Mouse (Mus musculus) heart, postnatal 0 days (tissue): Measurements from ENCODE around the gene 1110032A03Rik. TPM values are rescaled to one million over a fixed set of nuclear protein-coding genes. Genes with fewer than 3 reads are reported as not detected.
A peak's percentile ranks its signal among the peaks of the same experiment; 100 is the strongest.

Experiments used
- ATAC-seq: fragments of 200-750 bp; cut with Nextera tagmentation; 2 replicates; pipeline ENCODE4 v1.8.0; 2017; ENCODE audit warnings: low read depth, moderate number of reproducible peaks, moderate library complexity; ENCODE audit not compliant: insufficient read depth
- DNase-seq: peaks from one replicate; pipeline ENCODE4 v3.0.0-alpha.2; 2016; ENCODE audit warnings: low spot score
- H3K27ac ChIP-seq: fragments of 300-500 bp; sonication (generic); 2 replicates; pipeline ENCODE4 v1.5.1; 2014; ENCODE audit warnings: low read depth, mild to moderate bottlenecking
- H3K27me3 ChIP-seq: fragments of 300-500 bp; sonication (generic); 2 replicates; pipeline ENCODE4 v1.6.1; 2014; ENCODE audit warnings: low read length, mixed read lengths; ENCODE audit not compliant: control insufficient read depth, insufficient read depth
- H3K36me3 ChIP-seq: fragments of 300-500 bp; sonication (generic); replicated peaks from 2 replicates; pipeline ENCODE4 v1.6.1; 2014; ENCODE audit warnings: low read length, mixed read lengths; ENCODE audit not compliant: control insufficient read depth, insufficient read depth
- H3K4me1 ChIP-seq: fragments of 300-500 bp; sonication (generic); 2 replicates; pipeline ENCODE4 v1.6.1; 2014; ENCODE audit warnings: antibody characterized with exemption; ENCODE audit not compliant: control insufficient read depth, insufficient read depth
- H3K4me2 ChIP-seq: fragments of 300-500 bp; sonication (generic); 2 replicates; pipeline ENCODE4 v1.6.1; 2014; ENCODE audit warnings: low read depth, mild to moderate bottlenecking, low read length, moderate library complexity
- H3K4me3 ChIP-seq: fragments of 300-500 bp; sonication (generic); 2 replicates; pipeline ENCODE4 v1.5.1; 2014; ENCODE audit warnings: low read depth, low read length
- H3K9ac ChIP-seq: fragments of 300-500 bp; sonication (generic); replicated peaks from 2 replicates; pipeline ENCODE4 v1.6.1; 2014; ENCODE audit warnings: low read depth, low read length, mixed read lengths
- H3K9me3 ChIP-seq: fragments of 300-500 bp; sonication (generic); replicated peaks from 2 replicates; pipeline ENCODE4 v1.6.1; 2016; ENCODE audit warnings: low read length; ENCODE audit not compliant: control insufficient read depth
- CTCF ChIP-seq: IDR thresholded peaks from 2 replicates; pipeline ENCODE4 v1.5.1; 2016; ENCODE audit warnings: antibody characterized with exemption, control low read depth, low read depth
- EP300 ChIP-seq: IDR thresholded peaks from 2 replicates; pipeline ENCODE4 v1.6.1; 2016; ENCODE audit warnings: antibody characterized with exemption, low read depth
- WGBS: fragments of 180-500 bp; shearing (Covaris S2); extraction: QIAGEN DNeasy Blood & Tissue Kit; methylation state at CpG from one replicate; pipeline ENCODE4 v1.1.7; 2014; 5-methylcytosine and 5-hydroxymethylcytosine counted together
- polyA plus RNA-seq: library from polyadenylated mRNA; unstranded; fragments of >200 nt; fragmentation: Nextera tagmentation; extraction: Ambion mirVana; gene quantifications from 2 replicates; pipeline ENCODE4 v1.2.1, GENCODE M21; 2015
- total RNA-seq: library from RNA; depleted of rRNA; stranded (reverse); fragments of >200 nt; gene quantifications from 2 replicates; pipeline ENCODE4 v1.2.3, GENCODE M21; 2014; ENCODE audit warnings: low replicate concordance

The 1110032A03Rik gene
- total and polyA plus RNA-seq, 2 experiments from 2014 or later: 8.0 to 32.6 TPM

DNA sequence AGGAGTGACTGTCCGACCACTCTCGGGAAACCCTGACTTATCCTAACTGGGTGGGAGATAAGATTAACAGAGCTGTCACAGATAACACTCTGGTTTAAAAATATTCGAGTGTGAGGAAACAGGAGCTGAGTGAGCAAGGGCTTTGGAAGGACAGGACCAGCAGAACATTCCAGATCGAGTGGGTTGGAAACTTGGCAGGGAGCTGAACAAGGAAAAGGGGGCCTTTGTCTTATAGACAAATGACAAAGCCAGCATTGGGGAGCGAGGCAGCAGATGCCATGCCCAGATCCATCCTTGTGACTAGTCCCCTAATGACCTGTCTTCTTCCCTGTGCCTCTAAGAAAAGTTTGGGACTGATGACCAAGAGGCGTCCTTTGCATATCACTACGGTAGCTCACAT lies 21.4 kb downstream of the 1110032A03Rik start:
- H3K27ac ChIP-seq: peak overlapping the region; percentile 99
- 8% methylated on average over 7 of the region's 7 CpGs for WGBS
- peak overlapping the region; percentile 94 for H3K9ac ChIP-seq
- no peak for ATAC-seq
- peaks cover 14% of the 10 kb centered on the region for H3K36me3 ChIP-seq
- H3K27me3 ChIP-seq: no peaks in the 10 kb centered on the region
- H3K9me3 ChIP-seq: no peaks in the 10 kb centered on the region
- H3K4me1 ChIP-seq: peaks cover 7% of the 10 kb centered on the region; the same call in 1 of the 2 replicates
- no peak for TF ChIP-seq CTCF
- TF ChIP-seq EP300: peak; percentile 41; the same call in 1 of the 2 replicates
- peak overlapping the region; percentile 74 for H3K4me3 ChIP-seq
- peak overlapping the region; percentile 86 for H3K4me2 ChIP-seq
- peak; percentile 61 for DNase-seq

DNA sequence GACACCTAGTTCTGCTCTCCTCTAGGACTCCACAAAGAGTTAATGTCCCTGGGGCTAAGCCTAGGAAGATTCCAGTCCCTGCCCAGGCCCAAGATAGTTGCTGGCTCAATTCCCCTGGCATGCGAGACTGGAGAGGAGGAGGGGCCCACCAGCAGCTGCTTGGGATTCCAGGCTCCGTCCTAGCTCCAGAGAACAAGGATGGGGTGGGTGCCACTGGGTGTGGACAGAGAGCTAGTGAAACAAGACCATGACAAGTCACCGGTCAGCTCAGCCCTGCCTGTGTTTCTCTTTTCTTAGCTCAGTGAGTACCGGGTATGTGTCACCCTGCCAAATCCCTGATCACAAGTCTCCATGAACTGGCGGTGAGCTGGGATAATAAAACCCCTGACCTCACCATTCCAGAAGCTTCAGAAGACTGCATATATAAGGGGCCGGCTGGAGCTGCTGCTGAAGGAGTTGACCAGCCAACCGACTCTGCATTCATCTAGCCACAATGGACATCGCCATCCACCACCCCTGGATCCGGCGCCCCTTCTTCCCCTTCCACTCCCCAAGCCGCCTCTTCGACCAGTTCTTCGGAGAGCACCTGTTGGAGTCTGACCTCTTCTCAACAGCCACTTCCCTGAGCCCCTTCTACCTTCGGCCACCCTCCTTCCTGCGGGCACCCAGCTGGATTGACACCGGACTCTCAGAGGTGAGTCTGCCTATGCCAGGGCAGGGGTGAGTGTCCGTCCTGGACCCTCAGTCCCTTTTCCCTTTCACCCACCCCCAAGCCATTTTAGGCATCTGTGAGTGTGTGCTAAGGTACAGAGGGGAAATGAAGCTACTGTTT lies 22.3 kb downstream of the 1110032A03Rik start:
- ATAC-seq: peak; percentile 92

DNA sequence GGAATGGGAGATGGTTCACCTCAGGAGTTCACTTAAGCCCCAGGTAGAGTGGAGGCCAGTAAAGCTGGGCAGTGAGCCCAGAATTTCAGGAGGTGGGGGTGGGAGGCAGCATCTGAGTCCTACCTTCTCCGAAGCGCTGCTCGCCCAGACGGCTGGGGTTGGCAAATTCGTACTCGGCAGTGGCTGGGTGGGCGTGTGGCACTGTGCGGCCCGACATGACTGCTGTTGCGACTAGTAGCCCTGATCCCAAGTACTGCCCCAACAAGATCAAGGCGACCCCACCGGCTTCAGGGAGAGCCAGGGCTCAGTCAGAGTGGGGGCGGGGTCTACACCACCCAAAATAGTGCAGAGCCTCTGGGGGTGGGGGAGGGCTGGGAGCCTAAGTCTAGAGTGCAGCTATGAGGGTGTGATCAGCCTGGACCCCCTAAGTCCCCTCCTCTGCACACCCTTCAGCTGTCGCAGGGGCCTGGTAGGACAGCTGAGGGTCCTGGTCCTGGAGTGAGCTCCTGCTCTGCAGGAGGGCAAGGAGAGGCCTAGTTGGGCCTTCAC lies 23.2 kb downstream of the 1110032A03Rik start, which contains the start of gene Hspb2:
TSS of gene Hspb2 (minus strand) at position 301 of the 549 bp plus-strand sequence.
- Histone ChIP-seq H3K27me3 (no peaks in the 10 kb centered on the region), H3K4me3 (peak within 1 kb of the TSS; percentile 74), H3K27ac (peak within 1 kb of the TSS; percentile 99), H3K4me2 (peak within 1 kb of the TSS; percentile 86), H3K9ac (peak within 1 kb of the TSS; percentile 94), H3K36me3 (peaks cover 14% of the 10 kb centered on the region), H3K4me1 (peaks cover 14% of the 10 kb centered on the region; the same call in 1 of the 2 replicates), H3K9me3 (no peaks in the 10 kb centered on the region)
- 22% methylated on average over 14 of the region's 14 CpGs for WGBS
- DNase-seq (peak; percentile 69), ATAC-seq (peak; percentile 69)
- TF ChIP-seq CTCF: no peak
- TF ChIP-seq EP300: no peak

More for the DNA sequence above, 22.3 kb downstream of the 1110032A03Rik start:
- Histone ChIP-seq H3K27ac (peak overlapping the region; percentile 99), H3K4me2 (peak overlapping the region; percentile 86), H3K27me3 (no peaks in the 10 kb centered on the region), H3K4me1 (peaks cover 7% of the 10 kb centered on the region; the same call in 1 of the 2 replicates), H3K36me3 (peaks cover 14% of the 10 kb centered on the region), H3K9me3 (no peaks in the 10 kb centered on the region), H3K9ac (peak overlapping the region; percentile 94), H3K4me3 (peak overlapping the region; percentile 74)
- DNase-seq: peak; percentile 98
- WGBS: 17% methylated on average over 17 of the region's 17 CpGs
- TF ChIP-seq CTCF: 0 out of 2 replicates have a peak, but pooled peaks have one; percentile 5
- TF ChIP-seq EP300: peak; percentile 49

DNA sequence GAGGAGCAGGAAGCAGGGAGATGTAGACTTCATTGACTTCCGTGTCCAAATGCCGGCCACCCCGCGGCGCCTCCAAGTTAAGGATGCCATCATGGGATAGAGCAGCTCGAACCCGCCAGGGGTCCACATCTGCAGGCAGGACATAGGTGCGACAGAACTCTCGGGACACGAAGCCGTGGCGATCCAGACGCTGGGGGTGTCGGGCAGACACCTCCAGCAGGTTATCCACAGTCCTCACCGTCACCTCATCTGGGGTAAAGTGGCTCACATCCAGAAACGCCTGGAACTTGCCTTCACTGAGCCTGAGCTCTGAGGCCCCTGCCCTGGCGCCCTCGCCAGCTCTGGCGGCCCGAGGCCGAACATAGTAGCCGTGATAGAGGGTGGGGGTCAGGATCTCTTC lies 24.0 kb downstream of the 1110032A03Rik start, which contains the start of gene Cryab:
TSS of gene Cryab (plus strand) at position 3 of the 400 bp plus-strand sequence.
- Histone ChIP-seq H3K9me3 (no peaks in the 10 kb centered on the region), H3K4me3 (peak within 1 kb of the TSS; percentile 74), H3K4me1 (peaks cover 21% of the 10 kb centered on the region; the same call in 1 of the 2 replicates), H3K36me3 (peaks cover 7% of the 10 kb centered on the region), H3K4me2 (peak within 1 kb of the TSS; percentile 86), H3K9ac (peak within 1 kb of the TSS; percentile 81), H3K27me3 (no peaks in the 10 kb centered on the region), H3K27ac (peak within 1 kb of the TSS; percentile 99)
- WGBS: 28% methylated on average over 22 of the region's 22 CpGs
- ATAC-seq (no peak), DNase-seq (no peak)
- TF ChIP-seq EP300 (no peak), CTCF (no peak)

DNA sequence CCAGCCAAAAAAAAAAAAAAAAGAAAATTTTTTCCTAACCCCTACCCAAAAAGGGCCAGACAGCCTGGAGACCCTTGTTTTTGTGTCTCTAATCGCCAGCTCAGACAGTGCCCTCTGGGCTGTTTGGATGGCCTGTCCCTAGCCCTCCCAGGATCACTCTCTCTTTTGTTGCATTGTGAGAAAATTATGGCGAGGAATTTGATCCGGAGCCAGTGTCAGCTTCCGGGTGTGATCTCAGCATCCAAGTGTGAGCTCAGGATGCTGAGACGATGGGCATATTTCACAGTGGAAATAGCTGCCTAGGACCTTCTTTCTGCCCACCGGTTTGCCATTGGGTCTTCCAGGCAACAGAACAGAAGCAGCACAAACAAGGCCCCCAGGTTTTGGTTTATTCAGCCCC lies 24.6 kb downstream of the 1110032A03Rik start:
- WGBS: 19% methylated on average over 6 of the region's 6 CpGs
- DNase-seq (no peak), ATAC-seq (no peak)
- Histone ChIP-seq H3K27ac (peak overlapping the region; percentile 99), H3K4me3 (peak overlapping the region; percentile 74), H3K9me3 (no peaks in the 10 kb centered on the region), H3K4me2 (peak overlapping the region; percentile 86), H3K27me3 (no peaks in the 10 kb centered on the region), H3K9ac (peak overlapping the region; percentile 81; the same call in 1 of the 2 replicates), H3K4me1 (peaks cover 21% of the 10 kb centered on the region; the same call in 1 of the 2 replicates), H3K36me3 (peaks cover under 1% of the 10 kb centered on the region; the same call in 1 of the 2 replicates)
- no peak for TF ChIP-seq CTCF
